Mouse (Mus musculus) heart, embryonic 12.5 days (tissue): ENCODE results near the gene Gse1. TPM values are rescaled to one million over a fixed set of nuclear protein-coding genes. Genes with fewer than 3 reads are reported as not detected.
A peak's percentile ranks its signal among the peaks of the same experiment; 100 is the strongest.

ENCODE experiments used
- ATAC-seq: fragments of 200-750 bp; cut with Nextera tagmentation; 2 replicates; pipeline ENCODE4 v1.8.0; 2017; ENCODE audit warnings: moderate TSS enrichment, moderate library complexity; ENCODE audit not compliant: insufficient number of reproducible peaks, low FRiP score
- H3K27ac ChIP-seq: fragments of 300-500 bp; sonication (generic); 2 replicates; pipeline ENCODE4 v1.5.1; 2016; ENCODE audit warnings: mild to moderate bottlenecking, moderate library complexity; ENCODE audit not compliant: poor library complexity, severe bottlenecking
- H3K27me3 ChIP-seq: fragments of 300-500 bp; sonication (generic); replicated peaks from 2 replicates; pipeline ENCODE4 v1.6.1; 2016; ENCODE audit warnings: mild to moderate bottlenecking, moderate library complexity
- H3K36me3 ChIP-seq: fragments of 300-500 bp; sonication (generic); 2 replicates; pipeline ENCODE4 v1.6.1; 2016; ENCODE audit warnings: mild to moderate bottlenecking, moderate library complexity
- H3K4me1 ChIP-seq: fragments of 300-500 bp; sonication (generic); replicated peaks from 2 replicates; pipeline ENCODE4 v1.6.1; 2016; ENCODE audit warnings: mild to moderate bottlenecking
- H3K4me2 ChIP-seq: fragments of 300-500 bp; sonication (generic); 2 replicates; pipeline ENCODE4 v1.6.1; 2016; ENCODE audit warnings: mild to moderate bottlenecking, moderate library complexity
- H3K4me3 ChIP-seq: fragments of 300-500 bp; sonication (generic); 2 replicates; pipeline ENCODE4 v1.5.1; 2016; ENCODE audit warnings: mild to moderate bottlenecking
- H3K9ac ChIP-seq: fragments of 300-500 bp; sonication (generic); 2 replicates; pipeline ENCODE4 v1.6.1; 2016; ENCODE audit warnings: mild to moderate bottlenecking, moderate library complexity
- H3K9me3 ChIP-seq: fragments of 300-500 bp; sonication (generic); replicated peaks from 2 replicates; pipeline ENCODE4 v1.6.1; 2016; ENCODE audit warnings: mild to moderate bottlenecking, moderate library complexity
- WGBS: fragments of 180-500 bp; shearing (Covaris S2); methylation state at CpG from one replicate; pipeline ENCODE4 v1.1.7; 2016; 5-methylcytosine and 5-hydroxymethylcytosine counted together
- polyA plus RNA-seq: library from polyadenylated mRNA; unstranded; fragments of >200 nt; fragmentation: Nextera tagmentation; extraction: Ambion mirVana; gene quantifications from 2 replicates; pipeline ENCODE4 v1.2.1, GENCODE M21; 2016

The Gse1 gene
- polyA plus RNA-seq, 1 experiment from 2014 or later, result 14.0 TPM

DNA sequence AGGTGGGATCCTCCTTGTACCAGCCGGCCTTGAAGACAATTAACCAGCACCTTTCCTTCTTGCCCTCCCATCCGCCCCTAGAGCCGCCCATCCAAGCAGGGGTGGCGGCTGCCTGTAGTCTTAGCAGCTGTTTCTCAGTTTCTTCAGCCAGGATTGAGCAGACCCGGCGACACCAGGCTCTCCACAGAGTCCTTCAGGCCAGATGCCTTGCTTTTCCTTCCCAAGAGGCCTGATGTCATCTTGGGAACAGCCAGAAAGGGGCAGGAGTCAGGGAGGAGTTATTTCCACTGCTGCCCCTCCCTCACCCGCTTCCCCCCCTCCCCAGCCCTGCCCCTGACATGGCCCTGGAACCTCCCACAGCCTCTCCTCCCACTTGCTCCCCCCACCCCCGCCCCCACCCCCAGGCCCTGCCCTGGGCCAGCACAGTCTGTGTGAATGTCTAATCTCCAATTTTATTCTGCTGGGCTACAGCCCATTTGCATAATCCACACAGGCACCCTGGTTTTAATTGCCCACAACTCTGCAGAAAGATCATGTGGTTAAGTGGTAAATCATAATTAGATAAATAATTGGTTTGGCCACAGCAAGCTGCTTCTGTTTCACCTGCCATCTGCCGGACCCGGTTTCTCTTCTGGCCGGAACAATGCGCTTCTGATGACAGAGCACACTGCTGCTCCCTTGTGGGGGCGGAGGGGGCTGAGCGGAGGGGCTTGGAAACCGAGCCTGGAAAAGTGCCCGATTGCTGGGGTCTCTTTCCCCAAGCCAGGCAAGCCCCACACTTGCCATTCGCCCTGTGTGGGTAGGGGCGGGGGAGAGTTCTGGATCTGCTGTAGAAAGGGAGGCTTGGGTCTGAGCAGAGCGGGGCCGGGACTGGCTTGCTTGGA, 292.7 kb downstream of the Gse1 start:
- WGBS, result 21% methylated on average over 20 of the region's 20 CpGs
- H3K27ac ChIP-seq, result peak overlapping the region; percentile 45; the same call in 1 of the 2 replicates
- H3K27me3 ChIP-seq, result no peaks in the 10 kb centered on the region
- peak overlapping the region; percentile 37 for H3K4me2 ChIP-seq
- H3K9ac ChIP-seq, result peak overlapping the region; percentile 60
- peak; percentile 38 for ATAC-seq
- H3K4me1 ChIP-seq, result peaks cover 94% of the 10 kb centered on the region
- no peaks in the 10 kb centered on the region for H3K9me3 ChIP-seq
- H3K36me3 ChIP-seq, result no peaks in the 10 kb centered on the region
- H3K4me3 ChIP-seq, result no peak overlapping the region

GRCm38 (mm10) chr8:120521591-120521965, 293.3 kb downstream of the Gse1 start:
- Histone ChIP-seq H3K4me2 (no peak overlapping the region; the same call in 1 of the 2 replicates), H3K36me3 (no peaks in the 10 kb centered on the region), H3K9ac (no peak overlapping the region; the same call in 1 of the 2 replicates), H3K4me1 (peaks cover 94% of the 10 kb centered on the region), H3K4me3 (no peak overlapping the region), H3K27me3 (no peaks in the 10 kb centered on the region), H3K9me3 (no peaks in the 10 kb centered on the region), H3K27ac (no peak overlapping the region)
- WGBS, result 73% methylated on average over 7 of the region's 7 CpGs
- no peak for ATAC-seq

DNA sequence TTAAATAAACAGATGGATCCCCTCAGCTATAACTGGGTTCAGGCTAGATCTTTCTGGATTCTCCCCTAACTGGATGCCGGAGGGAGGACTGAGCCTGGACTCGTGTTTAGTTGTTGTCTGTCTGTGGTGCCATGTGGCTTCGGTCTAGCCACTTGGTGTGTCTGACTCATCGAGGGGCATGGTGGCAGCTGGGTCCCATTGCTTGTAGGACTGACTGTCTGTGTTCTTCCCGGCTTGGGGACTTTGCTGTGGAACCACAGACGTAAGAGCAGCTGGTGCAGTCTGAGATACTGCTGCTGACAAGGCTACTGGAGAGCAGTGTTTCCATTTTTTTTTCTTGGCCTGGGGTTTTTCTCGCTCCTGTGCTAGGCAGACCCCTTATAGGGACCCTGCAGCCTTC, 295.4 kb downstream of the Gse1 start:
- Histone ChIP-seq H3K27ac (peak overlapping the region; percentile 81), H3K9me3 (no peaks in the 10 kb centered on the region), H3K4me3 (no peak overlapping the region), H3K36me3 (no peaks in the 10 kb centered on the region), H3K4me1 (peaks cover 94% of the 10 kb centered on the region), H3K27me3 (no peaks in the 10 kb centered on the region), H3K4me2 (no peak overlapping the region), H3K9ac (peak overlapping the region; percentile 55)
- WGBS, result 54% methylated on average over 7 of the region's 7 CpGs
- no peak for ATAC-seq

DNA sequence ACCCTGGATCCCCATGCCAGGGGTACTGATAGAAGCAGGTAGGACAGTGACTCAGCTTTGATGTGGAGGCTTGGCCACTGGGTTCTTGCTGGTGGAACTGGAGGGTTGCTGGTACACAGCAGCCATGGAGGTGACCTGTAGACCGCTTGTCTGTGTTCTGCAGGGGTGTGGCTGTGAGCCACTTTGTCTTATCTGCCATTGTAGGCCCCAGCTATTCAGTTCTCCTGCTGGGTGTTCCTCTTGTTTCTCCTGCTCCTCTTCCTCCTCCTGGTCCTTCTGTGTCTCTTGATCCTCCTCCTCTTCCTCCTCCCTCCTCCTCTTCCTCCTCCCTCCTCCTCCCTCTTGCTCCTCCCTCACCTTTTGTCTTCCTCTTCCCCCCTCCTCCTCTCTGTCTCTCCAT, 296.9 kb downstream of the Gse1 start:
- Histone ChIP-seq H3K9me3 (no peaks in the 10 kb centered on the region), H3K4me3 (no peak overlapping the region), H3K36me3 (no peaks in the 10 kb centered on the region), H3K27me3 (no peaks in the 10 kb centered on the region), H3K9ac (peak overlapping the region; percentile 37; the same call in 1 of the 2 replicates), H3K27ac (peak overlapping the region; percentile 81), H3K4me1 (peaks cover 87% of the 10 kb centered on the region), H3K4me2 (0 out of 2 replicates have a peak overlapping the region, but pooled peaks have one; percentile 2)
- WGBS, result 63% methylated on average over 1 of the region's 1 CpGs
- no peak for ATAC-seq

- H3K9ac ChIP-seq, result peak overlapping the region; percentile 53; the same call in 1 of the 2 replicates
- H3K4me2 ChIP-seq, result peak overlapping the region; percentile 18; the same call in 1 of the 2 replicates
- H3K36me3 ChIP-seq, result no peaks in the 10 kb centered on the region
- H3K4me1 ChIP-seq, result peaks cover 81% of the 10 kb centered on the region
- no peaks in the 10 kb centered on the region for H3K9me3 ChIP-seq
- WGBS, result 35% methylated on average over 6 of the region's 6 CpGs
- H3K27ac ChIP-seq, result peak overlapping the region; percentile 81
- no peak overlapping the region for H3K4me3 ChIP-seq
- ATAC-seq, result peak; percentile 47; the same call in 1 of the 2 replicates
- no peaks in the 10 kb centered on the region for H3K27me3 ChIP-seq
These were observed 297.6 kb downstream of the Gse1 start for GRCm38 (mm10) chr8:120525832-120526231.

GRCm38 (mm10) chr8:120526577-120526976, 298.3 kb downstream of the Gse1 start:
- Histone ChIP-seq H3K36me3 (no peaks in the 10 kb centered on the region), H3K9ac (peak overlapping the region; percentile 33; the same call in 1 of the 2 replicates), H3K27ac (peak overlapping the region; percentile 81), H3K9me3 (no peaks in the 10 kb centered on the region), H3K4me2 (peak overlapping the region; percentile 6; the same call in 1 of the 2 replicates), H3K4me3 (no peak overlapping the region), H3K27me3 (no peaks in the 10 kb centered on the region), H3K4me1 (peaks cover 81% of the 10 kb centered on the region)
- WGBS, result 31% methylated on average over 4 of the region's 4 CpGs
- ATAC-seq, result no peak

DNA sequence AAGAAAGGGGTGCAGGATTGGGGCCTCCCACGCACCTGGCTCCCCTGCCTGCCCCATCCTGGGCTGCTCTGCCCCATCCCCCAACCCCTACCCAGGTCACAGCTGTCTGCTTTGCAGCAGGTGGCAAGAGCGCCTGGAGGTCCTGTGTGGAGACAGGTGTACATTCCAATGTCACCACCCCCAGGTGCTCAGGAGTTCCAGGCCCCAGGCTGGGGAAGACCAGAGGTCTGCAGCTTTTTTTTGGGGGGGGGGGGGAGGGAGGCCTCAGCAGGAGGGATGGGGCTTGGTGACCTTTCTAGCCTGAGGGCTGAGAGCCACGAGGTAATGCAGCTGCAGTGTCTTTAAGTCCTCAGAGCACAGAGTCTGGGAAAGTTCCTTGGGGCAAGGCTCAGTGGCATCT, 300.1 kb downstream of the Gse1 start:
- no peaks in the 10 kb centered on the region for H3K27me3 ChIP-seq
- no peak overlapping the region for H3K4me2 ChIP-seq
- 32% methylated on average over 3 of the region's 3 CpGs for WGBS
- no peak for ATAC-seq
- 0 out of 2 replicates have a peak overlapping the region, but pooled peaks have one; percentile 33 for H3K9ac ChIP-seq
- peaks cover 87% of the 10 kb centered on the region for H3K4me1 ChIP-seq
- H3K4me3 ChIP-seq, result no peak overlapping the region
- no peaks in the 10 kb centered on the region for H3K9me3 ChIP-seq
- no peaks in the 10 kb centered on the region for H3K36me3 ChIP-seq
- peak overlapping the region; percentile 50; the same call in 1 of the 2 replicates for H3K27ac ChIP-seq

- H3K4me1 ChIP-seq, result peaks cover 87% of the 10 kb centered on the region
- no peak overlapping the region for H3K9ac ChIP-seq
- 56% methylated on average over 7 of the region's 7 CpGs for WGBS
- no peak for ATAC-seq
- no peak overlapping the region for H3K4me3 ChIP-seq
- H3K27me3 ChIP-seq, result no peaks in the 10 kb centered on the region
- no peak overlapping the region for H3K4me2 ChIP-seq
- no peaks in the 10 kb centered on the region for H3K36me3 ChIP-seq
- H3K9me3 ChIP-seq, result no peaks in the 10 kb centered on the region
- no peak overlapping the region for H3K27ac ChIP-seq
These were observed 301.0 kb downstream of the Gse1 start for GRCm38 (mm10) chr8:120529226-120529625.

DNA sequence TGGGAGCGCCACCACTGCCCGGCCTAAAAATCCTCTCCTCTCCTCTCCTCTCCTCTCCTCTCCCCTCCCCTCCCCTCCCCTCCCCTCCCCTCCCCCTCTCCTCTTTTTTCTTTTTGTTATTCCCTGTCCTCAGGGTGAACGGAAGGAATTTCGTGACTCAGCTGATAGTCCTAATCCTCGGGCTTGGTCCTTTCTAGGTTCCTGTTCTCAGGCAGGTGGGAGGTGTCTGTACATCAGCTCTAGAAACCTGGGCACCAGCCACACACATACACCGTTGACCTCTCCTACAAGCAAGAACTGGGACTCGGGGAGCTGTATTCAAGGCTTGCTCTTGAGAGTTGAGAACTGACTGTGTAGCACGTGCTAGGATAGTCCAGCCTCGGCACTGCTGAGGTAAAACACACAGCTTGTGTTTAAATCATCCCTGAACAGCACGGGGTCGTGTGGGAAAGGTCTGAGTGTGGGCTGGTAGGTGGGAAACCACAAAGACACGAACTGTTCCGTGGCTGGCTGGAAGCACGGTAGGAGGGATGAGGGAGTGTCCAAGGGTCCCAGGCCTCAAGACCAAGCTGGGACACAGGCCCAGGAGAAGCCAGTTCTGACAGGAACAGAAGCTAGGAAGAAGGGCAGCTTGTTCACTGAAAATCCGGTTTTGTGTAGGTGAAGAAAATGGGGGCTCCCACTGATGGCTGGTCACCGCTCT, 302.8 kb downstream of the Gse1 start:
- H3K4me1 ChIP-seq, result peaks cover 84% of the 10 kb centered on the region
- no peak for ATAC-seq
- no peak overlapping the region for H3K4me3 ChIP-seq
- no peaks in the 10 kb centered on the region for H3K27me3 ChIP-seq
- no peaks in the 10 kb centered on the region for H3K9me3 ChIP-seq
- no peaks in the 10 kb centered on the region for H3K36me3 ChIP-seq
- WGBS, result 48% methylated on average over 15 of the region's 16 CpGs
- peak overlapping the region; percentile 63 for H3K4me2 ChIP-seq
- H3K9ac ChIP-seq, result peak overlapping the region; percentile 49; the same call in 1 of the 2 replicates
- peak overlapping the region; percentile 78 for H3K27ac ChIP-seq

DNA sequence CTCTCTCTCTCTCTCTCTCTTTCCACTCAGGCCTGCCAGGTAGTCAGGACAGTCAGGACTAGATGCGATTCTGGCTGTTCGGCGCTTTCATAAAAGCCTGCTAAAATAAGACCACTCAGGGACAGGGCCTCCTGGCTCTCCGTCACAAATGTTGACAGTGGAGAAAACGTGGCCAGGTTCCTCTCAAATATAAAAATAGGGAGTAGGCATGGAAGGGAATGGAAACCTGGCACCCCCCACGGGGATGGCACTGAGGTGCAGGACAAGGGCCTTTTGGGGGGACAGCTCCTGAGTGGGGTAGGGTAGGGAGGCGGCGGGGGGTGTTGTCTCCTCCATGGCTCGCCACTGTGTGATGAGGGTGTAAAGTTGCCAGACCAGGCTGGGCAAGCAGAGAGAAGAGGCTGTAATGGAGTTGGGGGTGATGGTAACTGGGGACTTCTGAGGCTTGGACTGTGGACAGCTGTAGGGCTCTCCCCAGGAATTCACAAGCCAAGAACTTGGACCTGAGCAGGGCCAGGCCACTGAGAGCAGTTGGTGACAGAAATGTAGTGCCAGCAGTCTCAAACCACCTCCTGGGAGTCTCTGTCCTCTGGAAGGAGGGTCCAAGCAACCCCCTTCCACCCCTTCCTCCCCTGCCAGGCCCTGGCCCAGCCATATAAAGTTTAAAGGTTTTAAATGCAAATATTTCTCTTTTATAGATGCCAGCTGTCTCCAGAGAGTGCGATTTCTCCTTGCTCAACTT, 303.7 kb downstream of the Gse1 start:
- no peak for ATAC-seq
- Histone ChIP-seq H3K27me3 (no peaks in the 10 kb centered on the region), H3K9me3 (no peaks in the 10 kb centered on the region), H3K27ac (peak overlapping the region; percentile 78), H3K4me1 (peaks cover 84% of the 10 kb centered on the region), H3K4me2 (peak overlapping the region; percentile 63), H3K36me3 (no peaks in the 10 kb centered on the region), H3K9ac (peak overlapping the region; percentile 25; the same call in 1 of the 2 replicates), H3K4me3 (no peak overlapping the region)
- 40% methylated on average over 10 of the region's 10 CpGs for WGBS
